Mouse (Mus musculus) heart, embryonic 14.5 days (tissue): ENCODE measurements around the gene Lrrd1. TPM values are rescaled to one million over a fixed set of nuclear protein-coding genes. Genes with fewer than 3 reads are reported as not detected.
A peak's percentile ranks its signal among the peaks of the same experiment; 100 is the strongest.
"Not testable (repeated sequence)": the region's sequence is repeated elsewhere in the genome, so short reads cannot be mapped to it uniquely, and the experiment has no call there.

Experiments used
- ATAC-seq: fragments of 200-750 bp; cut with Nextera tagmentation; 2 replicates; pipeline ENCODE4 v1.8.0; 2017; ENCODE audit warnings: low read depth, moderate TSS enrichment; ENCODE audit not compliant: insufficient number of reproducible peaks, insufficient read depth, low FRiP score
- H3K27ac ChIP-seq, 2 experiments: fragments of 200-500 bp in 1 of 2; fragments of 300-500 bp in 1 of 2; sonication (generic) in 1 of 2; replicated peaks in 1 of 2; 2 replicates each; pipeline ENCODE4 v1.5.1; 2012 to 2014; ENCODE audit warnings: low read depth in 2 of 2, low read length in 2 of 2, control low read depth in 1 of 2, mild to moderate bottlenecking in 1 of 2, mixed read lengths in 1 of 2; ENCODE audit not compliant: control insufficient read depth in 1 of 2, insufficient read depth in 1 of 2
- H3K27me3 ChIP-seq: fragments of 300-500 bp; sonication (generic); 2 replicates; pipeline ENCODE4 v1.6.1; 2014; ENCODE audit warnings: mild to moderate bottlenecking, low read length, control low read depth; ENCODE audit not compliant: control insufficient read depth, insufficient read depth
- H3K36me3 ChIP-seq: fragments of 300-500 bp; sonication (generic); 2 replicates; pipeline ENCODE4 v1.6.1; 2014; ENCODE audit warnings: mild to moderate bottlenecking, control low read depth, low read length, mixed read lengths; ENCODE audit not compliant: control insufficient read depth, insufficient read depth
- H3K4me1 ChIP-seq, 2 experiments: fragments of 200-500 bp in 1 of 2; fragments of 300-500 bp in 1 of 2; sonication (generic) in 1 of 2; 2 replicates each; pipeline ENCODE4 v1.6.1; 2012 to 2014; ENCODE audit warnings: low read length in 2 of 2, control low read depth in 1 of 2, mixed read lengths in 1 of 2; ENCODE audit not compliant: control insufficient read depth in 2 of 2, insufficient read depth in 2 of 2
- H3K4me2 ChIP-seq: fragments of 300-500 bp; sonication (generic); 2 replicates; pipeline ENCODE4 v1.6.1; 2014; ENCODE audit warnings: mild to moderate bottlenecking, low read length
- H3K4me3 ChIP-seq, 2 experiments: fragments of 200-500 bp in 1 of 2; fragments of 300-500 bp in 1 of 2; sonication (generic) in 1 of 2; 2 replicates each; pipeline ENCODE4 v1.5.1; 2012 to 2014; ENCODE audit warnings: low read length in 2 of 2, mild to moderate bottlenecking in 2 of 2, control low read depth in 1 of 2, low read depth in 1 of 2, moderate library complexity in 1 of 2; ENCODE audit not compliant: control insufficient read depth in 1 of 2, insufficient read depth in 1 of 2
- H3K9ac ChIP-seq: fragments of 300-500 bp; sonication (generic); 2 replicates; pipeline ENCODE4 v1.6.1; 2014; ENCODE audit warnings: mild to moderate bottlenecking, low read length
- H3K9me3 ChIP-seq: fragments of 300-500 bp; sonication (generic); 2 replicates; pipeline ENCODE4 v1.6.1; 2016; ENCODE audit warnings: low read length, control low read depth; ENCODE audit not compliant: control insufficient read depth
- WGBS: fragments of 180-500 bp; shearing (Covaris S2); extraction: QIAGEN DNeasy Blood & Tissue Kit; methylation state at CpG from one replicate; pipeline ENCODE4 v1.1.7; 2014; 5-methylcytosine and 5-hydroxymethylcytosine counted together
- polyA plus RNA-seq: library from polyadenylated mRNA; unstranded; fragments of >200 nt; fragmentation: Nextera tagmentation; extraction: Ambion mirVana; gene quantifications from 2 replicates; pipeline ENCODE4 v1.2.1, GENCODE M21; 2014

Gene Lrrd1
- polyA plus RNA-seq, 1 experiment from 2014 or later = 0.30 TPM

DNA sequence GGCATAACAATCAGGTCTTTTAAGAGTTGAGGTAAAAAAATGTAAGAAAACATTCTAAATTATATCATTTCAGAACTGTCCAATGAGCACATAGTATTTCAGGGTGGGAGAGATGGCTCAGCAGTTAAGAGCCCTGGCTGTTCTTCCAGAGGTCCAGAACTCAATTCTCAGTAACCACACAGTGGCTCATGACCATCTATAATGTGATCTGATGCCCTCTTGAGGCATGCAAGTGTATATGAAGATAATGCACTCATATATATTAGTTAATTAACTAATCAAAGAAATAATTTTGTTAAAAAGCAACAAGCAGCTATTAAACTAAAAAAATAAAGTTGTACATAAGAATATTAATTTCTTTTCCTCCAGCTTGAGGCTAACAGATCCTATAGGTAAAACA lies 44.2 kb downstream of the Lrrd1 start:
- no peak overlapping the region for H3K4me2 ChIP-seq
- no peaks in the 10 kb centered on the region for H3K9me3 ChIP-seq
- no peak overlapping the region for H3K4me3 ChIP-seq
- no peaks in the 10 kb centered on the region for H3K4me1 ChIP-seq
- H3K9ac ChIP-seq = no peak overlapping the region
- no peak for ATAC-seq
- H3K27me3 ChIP-seq = no peaks in the 10 kb centered on the region
- no peak overlapping the region for H3K27ac ChIP-seq
- H3K36me3 ChIP-seq = no peaks in the 10 kb centered on the region

DNA sequence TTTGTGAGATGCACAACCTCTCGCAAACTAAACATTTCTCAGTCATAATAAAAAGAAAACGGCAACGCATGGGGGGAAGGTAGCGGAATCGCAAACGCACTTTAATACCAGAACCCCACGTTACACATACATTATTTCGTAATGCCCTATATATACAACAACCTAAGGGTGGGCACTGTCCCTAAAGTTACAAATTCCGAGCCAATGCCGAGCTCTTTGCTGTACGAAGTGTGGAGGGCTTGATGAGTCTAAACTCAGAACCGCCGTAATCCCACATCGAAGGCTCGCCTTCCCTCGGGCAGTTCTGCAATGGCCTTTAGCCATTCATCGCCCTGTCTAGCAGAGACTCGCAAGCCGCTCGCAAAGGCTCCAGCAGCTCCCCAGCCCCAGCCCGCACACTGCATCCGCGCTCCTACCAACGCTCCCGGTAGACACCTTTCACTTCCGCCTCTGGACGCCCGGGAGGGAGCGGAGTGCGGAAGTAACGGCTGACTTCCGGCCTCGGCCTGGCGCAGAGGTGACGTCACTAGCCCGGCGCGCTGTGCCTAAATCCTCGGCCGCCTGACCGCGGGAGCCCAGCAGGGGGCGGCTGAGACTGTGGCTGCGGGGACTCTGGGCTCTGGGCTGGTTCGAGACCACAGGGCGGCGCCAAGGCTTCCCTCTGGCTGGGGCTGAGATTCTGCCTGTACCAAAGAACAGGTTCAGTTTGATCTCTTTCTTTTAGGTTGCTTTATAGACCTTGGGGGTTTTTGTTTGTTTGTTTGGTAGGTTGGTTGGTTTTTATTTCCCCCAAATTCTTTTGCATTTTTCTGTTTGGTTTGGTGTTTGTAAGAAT lies 48.7 kb downstream of the Lrrd1 start, which contains the start of gene Mterf1a:
Mterf1a (minus strand) TSS at position 475 of the 835 bp plus-strand sequence.
- 0% methylated on average over 4 of the region's 47 CpGs for WGBS
- H3K9me3 ChIP-seq = not testable (repeated sequence)
- ATAC-seq = peak; percentile 97

DNA sequence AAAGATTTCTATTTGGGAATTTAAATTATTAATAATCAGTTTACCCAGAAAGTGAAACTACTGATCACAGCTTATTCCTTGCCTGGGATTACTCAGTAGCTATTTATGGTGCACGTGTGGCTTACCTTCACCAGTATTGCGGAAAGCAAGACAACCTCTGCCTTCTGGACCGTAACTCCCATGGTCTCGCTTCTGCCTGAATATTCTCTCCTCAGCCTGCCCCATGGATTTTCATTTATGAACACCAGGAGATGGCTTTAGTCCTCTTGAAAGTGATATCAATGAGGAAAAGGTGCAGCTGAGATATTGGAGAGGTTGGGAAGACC lies 49.3 kb downstream of the Lrrd1 start:
- H3K4me2 ChIP-seq, H3K27ac ChIP-seq, H3K9me3 ChIP-seq, H3K4me1 ChIP-seq, H3K27me3 ChIP-seq, H3K36me3 ChIP-seq, ATAC-seq, H3K9ac ChIP-seq: not testable (repeated sequence)
- WGBS = 90% methylated on average over 4 of the region's 4 CpGs
- peak overlapping the region in 1 of 2 experiments; percentile 19; a peak in 1 of 4 replicates for H3K4me3 ChIP-seq

More for the DNA sequence above, 48.7 kb downstream of the Lrrd1 start, which contains the start of gene Mterf1a:
- not testable (repeated sequence) for H3K27me3 ChIP-seq, H3K27ac ChIP-seq, H3K36me3 ChIP-seq, H3K4me1 ChIP-seq
- peak within 1 kb of the TSS; percentile 67 for H3K9ac ChIP-seq
- peak within 1 kb of the TSS; percentile 74 for H3K4me2 ChIP-seq
- H3K4me3 ChIP-seq = peak within 1 kb of the TSS; percentile 31 to 42

DNA sequence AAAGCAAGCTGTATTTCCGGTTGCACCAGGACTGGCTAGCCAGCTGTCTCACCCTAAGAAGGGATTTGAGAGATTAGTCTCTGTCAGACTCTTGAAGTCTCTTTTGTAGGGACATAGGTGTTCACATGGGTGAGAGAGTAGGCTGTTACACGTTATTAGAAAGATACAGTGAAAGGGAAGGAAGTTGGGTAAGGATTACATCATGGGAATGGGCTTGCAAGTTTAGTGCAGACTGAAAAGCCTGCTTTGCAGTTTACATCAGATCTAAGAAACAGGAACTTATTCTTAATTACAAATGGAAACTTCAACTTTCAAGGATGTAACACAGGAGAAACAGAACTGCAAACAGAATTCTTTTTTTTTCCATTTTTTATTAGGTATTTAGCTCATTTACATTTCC lies 60.5 kb downstream of the Lrrd1 start:
- no peak overlapping the region for H3K4me2 ChIP-seq
- WGBS = 61% methylated on average over 2 of the region's 2 CpGs
- ATAC-seq = no peak
- H3K27me3 ChIP-seq = no peaks in the 10 kb centered on the region
- no peak overlapping the region for H3K4me3 ChIP-seq
- H3K9me3 ChIP-seq = no peaks in the 10 kb centered on the region
- no peak overlapping the region for H3K27ac ChIP-seq
- H3K36me3 ChIP-seq = no peaks in the 10 kb centered on the region
- H3K9ac ChIP-seq = no peak overlapping the region
- peaks cover 0 to 3% of the 10 kb centered on the region in 2 experiments; a peak in 2 of 4 replicates for H3K4me1 ChIP-seq

Other genes with a start within 250 kb of the Lrrd1 start
- gene Pex1, start 249.1 kb upstream of the Lrrd1 start, polyA plus RNA-seq = 9.9 and 12.0 TPM in 2 replicates
- 9.2 and 10.0 TPM in 2 replicates for gene Rbm48, start 248.6 kb upstream of the Lrrd1 start, polyA plus RNA-seq
- gene Tmbim7, start 194.0 kb upstream of the Lrrd1 start, polyA plus RNA-seq = not detected in 2 replicates
- 65.5 and 72.0 TPM in 2 replicates for gene Gatad1, start 188.0 kb upstream of the Lrrd1 start, polyA plus RNA-seq
- gene Ankib1, start 42.2 kb upstream of the Lrrd1 start, polyA plus RNA-seq = 8.0 and 8.9 TPM in 2 replicates
- gene Krit1, start 42.0 kb upstream of the Lrrd1 start, polyA plus RNA-seq = 38.4 and 41.4 TPM in 2 replicates
- 4.8 and 5.0 TPM in 2 replicates for gene Mterf1a, start 48.8 kb downstream of the Lrrd1 start, polyA plus RNA-seq
- 93.5 and 104 TPM in 2 replicates for gene Akap9, start 82.9 kb downstream of the Lrrd1 start, polyA plus RNA-seq